Mouse (Mus musculus) ovary, adult 2 months (tissue): Measurements from ENCODE around the gene Pou1f1. TPM values are rescaled to one million over a fixed set of nuclear protein-coding genes. Genes with fewer than 3 reads are reported as not detected.

ENCODE experiments used
- polyA plus RNA-seq: library from polyadenylated mRNA; depleted of rRNA; stranded (reverse); fragments of >200 nt; gene quantifications from 2 replicates; pipeline ENCODE4 v1.2.3, GENCODE M21; 2012; rRNA removed

The Pou1f1 gene
- polyA plus RNA-seq: not detected in 2 replicates

DNA sequence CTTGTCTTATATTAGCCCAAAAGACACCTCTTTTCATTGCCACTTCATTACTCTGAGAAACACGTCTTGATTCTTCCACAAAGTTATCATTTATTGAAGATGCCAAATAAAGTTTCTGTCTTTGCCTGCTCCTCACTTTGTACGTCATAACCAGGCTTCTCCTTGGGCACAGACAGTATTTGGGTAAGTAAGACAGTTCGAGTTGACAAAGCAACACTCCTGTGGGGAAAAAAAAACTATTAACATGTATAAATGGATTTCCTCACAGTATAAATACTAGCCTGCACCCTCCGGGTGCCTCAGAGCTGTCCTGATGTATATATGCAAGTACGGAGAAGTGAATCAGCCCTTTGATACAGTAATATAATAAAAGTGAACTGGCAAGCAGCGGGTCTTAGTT is at the start of gene Pou1f1:
TSS of gene Pou1f1 (plus strand) at position 301 of the 400 bp plus-strand sequence.

GRCm38 (mm10) chr16:65561963-65562863 is 41.9 kb downstream of the Pou1f1 start, which contains the start of gene Chmp2b:
TSS of gene Chmp2b (minus strand) at chr16:65562726.

Other genes starting within 250 kb of the Pou1f1 start
- gene Chmp2b, start 42.2 kb downstream of the Pou1f1 start, polyA plus RNA-seq: 13.7 and 33.8 TPM in 2 replicates